Mouse (Mus musculus) CD4-positive naive resting alpha-beta T cell, adult 76 days (primary cell): Measurements from ENCODE around the gene Rpl41. TPM values are rescaled to one million over a fixed set of nuclear protein-coding genes. Genes with fewer than 3 reads are reported as not detected.

ENCODE experiments used
- total RNA-seq: library from RNA; stranded (reverse); gene quantifications from one replicate; pipeline ENCODE4 v1.2.4, GENCODE M21; 2023

The Rpl41 gene
- 3,926 TPM for total RNA-seq

GRCm38 (mm10) chr10:128548947-128549681 is at the start of gene Rpl41:
Gene Rpl41, minus strand, starts transcription at chr10:128549305.

DNA sequence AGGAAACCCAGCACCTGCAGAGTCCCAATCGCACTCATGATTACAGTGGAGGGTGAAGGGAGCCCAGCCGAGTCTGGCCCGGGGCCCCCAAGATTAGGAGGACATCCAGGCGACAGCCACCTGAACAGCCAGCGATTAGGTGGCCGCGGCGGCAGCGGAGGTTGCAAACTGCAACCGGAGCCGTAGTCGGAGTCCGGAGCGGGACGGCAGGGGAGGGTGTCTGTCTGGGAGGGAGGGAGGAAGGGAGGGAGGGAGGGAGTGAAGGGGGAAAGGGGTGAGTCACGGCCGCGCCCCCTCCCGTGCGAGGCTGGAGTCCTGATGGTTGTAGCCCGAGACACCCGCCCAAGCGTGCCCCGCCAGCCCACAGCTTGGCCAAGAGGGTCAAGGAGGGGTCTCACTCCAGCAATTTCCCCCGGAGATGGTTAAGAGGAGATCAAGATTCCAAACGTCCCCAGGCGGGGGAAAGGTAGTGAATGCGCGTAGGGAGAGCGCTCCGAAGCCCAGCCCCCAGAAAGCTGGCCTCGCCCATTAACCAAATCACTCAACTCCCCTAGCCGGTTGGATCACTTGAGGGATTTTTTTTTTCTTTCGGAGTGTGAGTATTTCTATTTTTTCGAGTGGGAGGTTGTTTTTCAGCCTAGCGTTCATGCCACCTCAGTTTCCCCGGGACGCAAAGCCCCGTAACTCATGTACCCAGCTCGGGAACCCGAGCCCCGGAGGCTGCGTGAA is 40.5 kb upstream of the Rpl41 start, which contains the start of gene Erbb3:
Erbb3 (minus strand) TSS at position 189 of the 729 bp plus-strand sequence.

GRCm38 (mm10) chr10:128565788-128566531 is 16.9 kb upstream of the Rpl41 start, which contains the start of gene Pa2g4:
Gene Pa2g4, minus strand, starts transcription at chr10:128565987.

GRCm38 (mm10) chr10:128547361-128548032 is 1.6 kb downstream of the Rpl41 start, which contains the start of gene Zc3h10:
Gene Zc3h10, minus strand, starts transcription at chr10:128547774.

DNA sequence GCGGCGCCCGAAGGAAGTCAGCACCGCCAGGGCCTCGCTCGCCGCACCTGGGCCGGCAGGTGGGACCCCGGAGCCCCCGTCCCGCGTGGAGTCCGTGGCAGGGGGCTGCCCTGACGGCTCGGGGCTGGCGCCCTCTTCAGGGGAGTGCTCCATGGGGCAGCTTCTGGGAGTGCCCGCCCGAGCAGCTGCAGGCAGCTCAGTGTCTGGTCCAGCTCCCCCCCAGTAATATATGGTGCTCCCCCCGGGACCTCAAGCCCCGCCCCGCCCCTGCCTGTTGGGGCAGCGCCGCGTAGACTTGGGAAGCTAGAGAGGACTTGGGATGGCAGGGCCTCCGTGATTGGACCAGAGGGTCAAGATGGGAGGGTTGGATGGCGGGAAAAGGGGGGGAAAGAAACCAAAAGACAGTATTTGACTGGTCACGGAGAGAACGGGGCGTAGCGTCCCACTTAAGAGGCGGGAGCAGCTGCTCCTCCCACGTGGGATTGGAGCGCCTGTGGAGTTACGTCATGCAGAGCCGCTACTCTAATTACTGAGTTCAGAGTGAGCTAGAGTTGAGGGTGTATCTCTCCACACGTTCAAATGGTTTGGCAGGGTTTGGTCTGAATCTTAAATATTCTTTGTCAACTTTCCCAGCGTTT is 23.3 kb downstream of the Rpl41 start, which contains the start of gene Esyt1:
Esyt1 (minus strand) TSS at position 201 of the 638 bp plus-strand sequence.

GRCm38 (mm10) chr10:128498590-128498989 is 50.5 kb downstream of the Rpl41 start, which contains the start of gene Myl6b:
Gene Myl6b, minus strand, starts transcription at chr10:128498685.

Other genes with a start within 250 kb of the Rpl41 start
- 43.5 TPM for gene Pan2, start 246.0 kb downstream of the Rpl41 start, total RNA-seq
- 26.1 TPM for gene Cnpy2, start 226.8 kb downstream of the Rpl41 start, total RNA-seq
- 81.9 TPM for gene Cs, start 211.6 kb downstream of the Rpl41 start, total RNA-seq
- 27.4 TPM for gene Coq10a, start 180.3 kb downstream of the Rpl41 start, total RNA-seq
- gene Ankrd52, start 172.2 kb downstream of the Rpl41 start, total RNA-seq = 49.6 TPM
- not detected for gene Slc39a5, start 148.1 kb downstream of the Rpl41 start, total RNA-seq
- gene Nabp2, start 137.8 kb downstream of the Rpl41 start, total RNA-seq = 42.4 TPM
- 26.1 TPM for gene Rnf41, start 137.6 kb downstream of the Rpl41 start, total RNA-seq
- gene Smarcc2, start 90.1 kb downstream of the Rpl41 start, total RNA-seq = 112 TPM
- gene Myl6, start 55.2 kb downstream of the Rpl41 start, total RNA-seq = 818 TPM
- not detected for gene Myl6b, start 50.6 kb downstream of the Rpl41 start, total RNA-seq
- 244 TPM for gene Esyt1, start 23.4 kb downstream of the Rpl41 start, total RNA-seq
- gene Zc3h10, start 1.5 kb downstream of the Rpl41 start, total RNA-seq = 26.7 TPM
- gene Pa2g4, start 16.7 kb upstream of the Rpl41 start, total RNA-seq = 55.6 TPM
- gene Erbb3, start 40.3 kb upstream of the Rpl41 start, total RNA-seq = 1.3 TPM
- 1,431 TPM for gene Rps26, start 77.4 kb upstream of the Rpl41 start, total RNA-seq
- gene Ikzf4, start 96.7 kb upstream of the Rpl41 start, total RNA-seq = 9.6 TPM
- gene Suox, start 124.8 kb upstream of the Rpl41 start, total RNA-seq = 10.1 TPM
- 32.6 TPM for gene Rab5b, start 147.0 kb upstream of the Rpl41 start, total RNA-seq
- gene Pmel, start 154.9 kb upstream of the Rpl41 start, total RNA-seq = not detected
- 32.6 TPM for gene Cdk2, start 155.7 kb upstream of the Rpl41 start, total RNA-seq
- gene Dgka, start 195.6 kb upstream of the Rpl41 start, total RNA-seq = 837 TPM
- 82.4 TPM for gene Pym1, start 198.6 kb upstream of the Rpl41 start, total RNA-seq
- 0.32 TPM for gene Mmp19, start 241.6 kb upstream of the Rpl41 start, total RNA-seq